Mouse (Mus musculus): ENCODE measurements around the gene Smim14. TPM values are rescaled to one million over a fixed set of nuclear protein-coding genes. Genes with fewer than 3 reads are reported as not detected.

Gene Smim14
- polyA plus RNA-seq, 1 experiment: 310 TPM

- no peak for DNase-seq (ENCODE audit: low spot score)
Measured at GRCm38 (mm10) chr5:65460361-65460760, 76.6 kb downstream of the Smim14 start.

- no peak for DNase-seq (ENCODE audit: low spot score)
Measured at GRCm38 (mm10) chr5:65459454-65459853, 77.5 kb downstream of the Smim14 start.

GRCm38 (mm10) chr5:65457846-65458245 is 79.1 kb downstream of the Smim14 start:
- DNase-seq (ENCODE audit: low spot score): no peak

- no peak for DNase-seq (ENCODE audit: low spot score)
Measured at GRCm38 (mm10) chr5:65457086-65457827, 79.7 kb downstream of the Smim14 start.

GRCm38 (mm10) chr5:65454771-65455170 is 82.2 kb downstream of the Smim14 start:
- no peak for DNase-seq (ENCODE audit: low spot score)

- DNase-seq (ENCODE audit: low spot score): no peak
Measured at GRCm38 (mm10) chr5:65448941-65449340, 88.0 kb downstream of the Smim14 start.

GRCm38 (mm10) chr5:65447826-65448225 is 89.2 kb downstream of the Smim14 start:
- DNase-seq (ENCODE audit: low spot score): no peak

- no peak for DNase-seq (ENCODE audit: low spot score)
Measured at GRCm38 (mm10) chr5:65446756-65447155, 90.2 kb downstream of the Smim14 start.

GRCm38 (mm10) chr5:65444981-65445380 is 92.0 kb downstream of the Smim14 start:
- no peak for DNase-seq (ENCODE audit: low spot score)

- no peak for DNase-seq (ENCODE audit: low spot score)
Measured at GRCm38 (mm10) chr5:65438041-65438440, 98.9 kb downstream of the Smim14 start.

GRCm38 (mm10) chr5:65435806-65436561 is 101.0 kb downstream of the Smim14 start, which contains the start of gene Ugdh:
Gene Ugdh, minus strand, starts transcription at chr5:65435949.
- peak; percentile 97 for DNase-seq (ENCODE audit: low spot score)

- DNase-seq (ENCODE audit: low spot score): no peak
Measured at GRCm38 (mm10) chr5:65435363-65435805, 101.6 kb downstream of the Smim14 start.

- DNase-seq (ENCODE audit: low spot score): no peak
Measured at GRCm38 (mm10) chr5:65434471-65435362, 102.3 kb downstream of the Smim14 start.

- DNase-seq (ENCODE audit: low spot score): no peak
Measured at GRCm38 (mm10) chr5:65429441-65429840, 107.5 kb downstream of the Smim14 start.

GRCm38 (mm10) chr5:65428321-65428720 is 108.7 kb downstream of the Smim14 start:
- DNase-seq (ENCODE audit: low spot score): no peak

GRCm38 (mm10) chr5:65425251-65425650 is 111.7 kb downstream of the Smim14 start:
- no peak for DNase-seq (ENCODE audit: low spot score)

- no peak for DNase-seq (ENCODE audit: low spot score)
Measured at GRCm38 (mm10) chr5:65424215-65424614, 112.8 kb downstream of the Smim14 start.

- DNase-seq (ENCODE audit: low spot score): no peak
Measured at GRCm38 (mm10) chr5:65422803-65423202, 114.2 kb downstream of the Smim14 start.

GRCm38 (mm10) chr5:65420822-65421221 is 116.2 kb downstream of the Smim14 start:
- DNase-seq (ENCODE audit: low spot score): no peak

GRCm38 (mm10) chr5:65419136-65419535 is 117.8 kb downstream of the Smim14 start:
- no peak for DNase-seq (ENCODE audit: low spot score)

- DNase-seq (ENCODE audit: low spot score): peak; percentile 46
Measured at GRCm38 (mm10) chr5:65415653-65416458, 121.1 kb downstream of the Smim14 start.

Data from urinary bladder, adult 2 months (tissue).